Mouse (Mus musculus) telencephalon, adult 2 months (tissue): Measurements from ENCODE around the gene Gpx4.

Experiments
- DNase-seq: peaks from one replicate; pipeline ENCODE4 v3.0.0-alpha.2; 2011; ENCODE audit warnings: low read depth, low spot score

Gene Gpx4

DNA sequence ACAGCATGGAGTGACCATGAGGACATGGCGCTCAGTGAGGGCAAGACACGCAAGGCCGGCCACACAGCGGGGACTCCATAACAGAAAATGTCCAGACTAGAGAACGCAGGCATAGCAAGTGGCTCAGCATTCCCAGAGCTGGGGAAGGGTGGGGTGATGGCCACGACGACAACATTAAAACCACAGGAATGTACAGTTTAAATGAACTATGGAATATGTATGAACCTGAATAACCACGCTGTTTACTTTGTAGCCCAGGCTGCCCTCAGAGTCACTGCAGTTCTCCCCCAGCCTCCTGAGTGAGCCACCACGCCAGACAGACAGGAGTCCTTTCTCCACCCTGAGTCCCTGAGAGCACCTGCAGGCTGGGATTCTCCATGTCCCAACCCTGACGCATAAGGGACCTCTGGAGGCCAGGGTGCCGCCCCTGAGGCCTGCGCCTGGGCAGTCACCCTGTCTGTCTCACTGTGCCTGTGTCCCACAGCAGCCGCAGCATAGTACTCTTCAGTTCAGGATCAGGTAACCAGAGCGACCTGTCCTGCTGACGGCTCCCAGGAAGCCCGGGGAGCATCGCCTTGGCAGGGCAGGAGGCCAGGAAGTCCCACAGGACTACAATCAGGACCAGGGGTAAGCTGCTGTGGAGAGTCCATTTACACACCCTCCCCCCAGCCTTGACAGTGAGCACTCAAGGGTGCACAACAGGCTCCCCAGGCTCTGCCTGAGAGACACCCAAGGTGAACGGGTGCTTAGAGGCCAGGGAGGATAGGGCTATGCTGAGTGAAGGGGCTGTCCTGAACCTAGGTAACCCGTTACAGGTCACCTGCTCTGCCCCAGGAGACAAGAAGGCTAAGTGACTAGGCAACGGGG, 25.9 kb downstream of the Gpx4 start:
- DNase-seq, result no peak

DNA sequence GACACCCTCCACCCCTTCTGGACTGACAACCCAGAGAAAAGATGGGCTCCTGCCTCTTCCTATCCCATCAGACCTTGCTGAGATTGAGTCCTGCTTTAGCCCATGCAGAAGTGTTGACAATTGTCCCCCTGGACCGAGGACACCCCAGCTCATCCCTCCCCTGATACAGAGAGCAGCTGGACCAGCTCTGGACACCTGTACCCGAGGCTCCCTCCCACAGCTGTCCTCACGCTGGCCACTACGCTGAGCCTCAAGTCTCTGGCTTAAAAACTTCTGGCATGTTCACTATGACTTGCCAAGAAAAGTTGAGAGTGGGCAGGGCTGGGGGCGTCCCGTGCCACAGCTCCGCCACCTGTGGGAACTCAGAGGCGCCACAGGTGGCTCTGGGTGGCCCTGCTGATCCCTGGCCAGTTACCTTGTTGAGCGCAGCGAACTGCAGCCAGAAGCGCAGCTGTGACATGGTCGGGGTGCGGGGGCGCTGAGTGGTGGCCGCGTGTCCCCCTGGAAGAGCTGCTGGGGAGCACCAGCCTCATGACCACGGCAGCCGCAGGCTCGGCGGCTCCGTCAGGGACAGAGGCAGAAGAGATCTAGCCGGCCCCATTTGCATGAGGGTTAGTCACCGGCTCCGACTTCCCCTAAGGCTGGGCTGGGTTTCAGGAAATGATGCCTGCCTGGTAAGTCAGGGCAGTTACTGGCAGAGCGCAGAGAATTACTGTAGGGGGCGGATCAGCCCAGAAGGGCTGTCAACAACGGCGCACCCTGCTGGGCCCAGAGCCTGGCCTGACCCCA, 28.0 kb downstream of the Gpx4 start:
- DNase-seq, result no peak

DNA sequence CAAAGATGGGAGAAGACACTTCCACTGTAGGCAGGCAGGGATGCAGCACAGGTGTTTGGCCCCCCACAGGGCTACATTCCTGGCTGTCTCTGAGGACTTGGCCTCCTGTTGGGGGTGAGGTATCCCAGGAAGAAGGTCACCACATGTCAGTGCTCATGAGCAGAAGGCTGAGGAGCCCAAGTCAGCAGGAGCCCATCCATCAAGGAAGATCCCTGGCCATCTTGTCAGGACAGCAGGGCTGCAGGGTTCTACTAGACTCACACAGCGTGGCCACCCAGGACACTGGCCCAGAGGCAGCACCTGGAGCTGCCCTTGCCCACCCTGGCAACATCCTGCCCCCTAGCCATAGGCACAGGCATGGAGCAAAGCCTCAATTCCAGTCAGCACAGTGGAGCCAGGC, 29.0 kb downstream of the Gpx4 start:
- DNase-seq, result no peak

DNA sequence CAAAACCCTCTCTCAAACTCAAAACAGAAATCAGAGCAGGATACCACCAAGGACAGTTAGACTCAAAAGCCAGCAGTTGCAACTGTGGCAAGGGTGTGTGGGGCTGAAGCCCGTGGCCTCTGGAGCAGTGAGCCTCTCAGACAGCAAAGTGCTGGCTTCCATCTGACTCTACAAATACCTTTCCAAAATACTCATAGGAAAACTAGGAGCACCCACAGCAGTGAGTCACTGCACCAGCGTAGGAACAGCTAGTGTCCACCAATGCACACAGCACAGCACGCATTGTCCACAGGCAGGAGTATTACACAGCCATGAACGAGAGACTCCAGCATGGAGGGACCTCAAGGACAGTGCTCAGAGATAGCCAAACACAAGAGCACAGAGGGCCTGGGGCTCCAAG, 29.4 kb downstream of the Gpx4 start:
- DNase-seq, result no peak

DNA sequence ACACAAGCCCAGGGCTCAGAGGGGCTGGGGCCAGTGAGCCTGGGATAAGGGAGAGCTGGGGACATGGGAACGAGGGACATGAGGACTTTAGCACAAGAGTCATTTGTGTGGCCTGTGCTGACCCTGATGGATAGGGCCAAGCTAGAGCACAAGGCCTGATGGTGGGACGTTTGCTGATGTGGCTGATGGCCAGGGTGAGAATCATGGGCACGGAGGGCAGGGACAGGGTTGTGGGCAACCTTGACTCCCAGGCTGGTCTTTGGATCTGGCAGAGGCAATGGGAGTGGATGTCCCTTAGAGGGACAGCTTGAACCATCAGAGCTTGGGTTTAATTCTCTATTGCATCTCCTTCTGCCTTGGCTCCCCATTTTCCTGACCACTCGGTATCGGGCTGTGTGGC, 30.3 kb downstream of the Gpx4 start:
- no peak for DNase-seq

DNA sequence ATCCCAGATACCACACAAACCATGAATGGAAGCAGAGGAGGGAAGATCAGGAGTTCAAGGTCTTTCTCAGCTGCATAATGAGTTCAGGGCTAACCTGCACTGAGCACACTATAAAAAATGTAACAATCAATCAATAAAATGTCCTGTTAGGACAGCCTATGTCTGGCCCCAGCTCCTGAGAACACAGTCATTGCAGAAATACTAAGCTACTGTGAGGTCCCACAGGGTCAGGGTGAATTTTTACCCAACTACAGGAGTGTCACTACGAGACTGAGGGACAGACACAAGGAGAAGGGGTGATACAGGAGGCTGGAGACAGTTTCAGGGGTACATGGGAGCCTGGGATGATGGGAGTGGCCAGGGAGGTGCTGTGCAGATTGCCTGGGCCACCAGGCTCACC, 31.4 kb downstream of the Gpx4 start:
- no peak for DNase-seq

DNA sequence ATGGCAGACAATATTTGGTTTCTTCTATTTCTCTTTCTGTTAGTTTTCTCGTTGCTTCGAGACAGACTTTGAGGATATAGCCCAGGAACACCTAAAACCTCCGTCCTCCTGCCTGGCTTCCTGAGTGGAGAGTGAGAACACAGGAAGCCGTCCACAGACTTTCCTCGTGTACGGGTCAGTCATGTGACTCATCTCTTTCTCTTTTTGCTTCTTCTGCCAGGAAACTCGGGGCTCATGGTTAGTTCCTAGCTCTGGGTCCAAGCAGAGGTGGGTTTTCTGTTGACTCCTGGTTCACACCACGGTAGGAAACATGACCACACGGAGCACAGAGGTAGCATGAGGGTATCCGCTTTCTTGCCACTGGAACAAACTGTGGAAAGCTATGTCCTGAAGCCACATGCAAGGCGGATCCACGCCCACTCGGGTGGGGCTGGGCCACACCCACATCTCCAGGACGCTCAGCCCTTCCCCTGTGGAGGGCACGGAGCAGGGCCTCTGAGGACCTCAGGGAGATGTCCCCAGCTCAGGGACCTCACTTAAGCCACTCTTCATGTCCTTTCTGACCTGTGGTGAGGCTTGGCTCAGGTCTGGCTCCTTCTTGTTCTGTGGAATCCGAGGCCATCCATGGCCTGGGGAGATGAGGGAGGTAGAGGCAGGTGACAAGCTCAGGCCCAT, 33.6 kb downstream of the Gpx4 start:
- no peak for DNase-seq

DNA sequence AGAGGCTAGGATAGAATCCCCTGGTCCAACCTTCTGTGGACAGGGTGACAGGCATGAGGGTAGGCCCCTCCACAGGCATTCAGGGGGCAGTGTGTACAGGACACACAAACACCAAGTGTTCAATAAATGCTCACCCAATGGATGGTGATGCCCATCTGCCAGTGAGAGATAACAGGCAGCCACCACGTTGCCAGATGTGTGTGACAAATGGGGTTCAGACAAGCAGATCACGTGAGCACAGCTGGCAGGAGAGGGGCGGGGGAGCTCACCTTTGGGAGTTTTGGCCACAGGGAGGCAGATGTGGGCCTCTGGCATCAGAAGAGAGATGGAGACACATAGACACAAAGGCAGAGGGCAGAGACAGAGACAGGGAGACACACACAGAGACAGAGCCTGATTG, 34.1 kb downstream of the Gpx4 start:
- no peak for DNase-seq

DNA sequence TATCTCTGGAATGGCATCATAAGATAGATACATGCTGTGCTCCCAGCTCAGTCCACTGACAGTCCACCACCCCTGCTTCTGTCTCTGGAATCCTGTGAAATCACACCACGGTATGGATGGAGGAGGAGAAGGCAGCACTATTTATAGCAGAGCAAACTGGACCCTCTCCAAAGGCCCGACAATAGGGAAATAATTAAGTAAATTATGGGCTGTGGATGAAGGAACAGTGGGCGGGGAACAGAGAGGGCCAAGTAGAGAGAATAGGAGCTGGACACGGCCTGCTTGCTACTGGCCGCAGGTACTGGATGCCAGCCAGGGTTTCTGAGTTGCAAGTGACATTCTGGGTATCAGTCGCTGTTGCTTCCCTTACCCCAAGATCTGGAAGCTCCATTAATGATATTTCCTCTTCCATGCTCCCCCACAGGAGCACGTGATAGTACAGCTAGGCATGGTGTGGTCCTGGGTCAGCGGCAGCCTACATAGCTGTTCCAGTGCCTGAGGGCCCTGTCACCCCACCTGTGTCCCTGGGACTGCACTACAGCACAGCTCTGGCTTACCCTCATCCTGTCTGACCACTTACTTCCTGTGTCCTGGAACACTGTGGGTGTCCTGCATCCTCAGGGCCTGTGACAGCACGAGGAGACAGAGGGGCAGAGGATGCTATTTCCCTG, 38.0 kb downstream of the Gpx4 start:
- peak; percentile 23 for DNase-seq

DNA sequence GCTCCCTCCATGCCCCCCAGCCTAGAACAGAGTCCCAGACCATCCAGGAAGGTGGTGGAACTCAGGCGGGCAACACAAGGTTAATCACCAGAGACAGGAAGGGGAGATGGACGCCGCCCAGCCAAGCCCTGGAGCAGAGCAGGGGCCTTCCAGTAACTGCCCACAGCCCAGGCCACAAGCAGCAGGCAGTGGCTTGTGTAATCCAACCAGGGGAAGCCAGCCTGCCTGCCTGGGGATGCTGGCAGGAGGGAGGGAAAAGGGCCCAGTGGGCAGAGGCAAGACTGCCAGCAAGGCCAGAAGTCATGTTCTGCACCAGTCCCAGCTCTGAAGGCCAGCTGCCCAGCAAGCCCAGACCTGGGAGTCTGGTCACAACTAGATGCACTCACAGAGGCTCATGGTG, 39.9 kb downstream of the Gpx4 start:
- DNase-seq, result no peak

DNA sequence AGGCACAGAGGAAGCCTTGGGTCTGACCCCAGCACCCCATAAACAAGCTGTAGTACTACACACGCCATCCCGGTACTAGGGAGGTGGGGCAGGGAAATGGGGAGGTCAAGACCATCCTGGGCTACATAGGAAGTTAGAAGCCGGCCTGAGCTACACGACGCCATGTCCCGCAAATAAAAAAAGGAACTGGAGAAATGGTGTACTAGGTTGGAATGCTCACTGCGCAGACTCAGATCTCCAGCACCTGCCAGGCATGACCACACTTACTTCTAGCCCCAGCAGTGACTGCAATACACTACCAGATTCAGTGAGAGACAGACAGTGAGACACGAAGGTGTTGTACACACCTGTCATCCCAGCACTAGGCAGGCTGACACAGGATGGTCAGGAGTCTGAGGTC, 40.5 kb downstream of the Gpx4 start:
- no peak for DNase-seq

DNA sequence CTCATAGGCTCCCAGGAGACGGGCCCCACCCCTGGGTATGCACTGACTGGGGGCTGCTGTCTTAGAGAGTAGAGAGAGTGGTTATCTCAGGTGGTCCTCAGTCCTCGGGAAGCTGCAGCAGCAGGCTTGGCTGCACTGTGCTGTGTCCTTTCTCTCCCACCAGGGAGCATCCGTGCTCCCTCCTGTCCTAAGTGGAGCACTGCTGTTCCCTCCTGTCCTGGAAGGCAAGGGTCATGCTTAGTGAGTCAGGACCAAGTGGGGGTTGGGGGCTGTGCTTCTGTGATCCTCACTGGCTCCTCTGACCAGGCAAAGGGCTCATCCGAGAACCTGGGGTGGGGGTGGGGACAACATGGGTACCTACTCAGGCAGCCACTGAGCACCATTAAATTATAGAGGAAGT, 42.2 kb downstream of the Gpx4 start:
- no peak for DNase-seq

DNA sequence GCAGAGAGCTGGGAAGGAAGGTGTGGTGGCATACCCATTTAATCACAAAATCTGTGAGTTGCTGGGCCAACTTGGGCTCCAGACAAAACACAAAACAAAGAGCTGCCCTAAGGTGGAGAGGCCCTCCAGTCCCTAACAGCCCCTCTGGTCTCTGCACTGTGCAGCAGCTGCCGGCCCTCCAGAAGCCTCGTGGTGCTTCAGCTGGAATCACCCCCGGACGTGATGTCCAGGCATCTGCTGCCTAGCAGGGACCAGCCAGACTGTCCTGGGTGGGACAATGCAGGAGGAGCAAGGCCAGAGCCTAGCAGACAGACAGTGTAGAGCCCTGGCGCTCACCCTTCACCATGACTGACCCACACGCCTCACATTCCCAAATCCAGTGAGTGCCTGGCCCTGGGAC, 44.6 kb downstream of the Gpx4 start:
- DNase-seq, result no peak

DNA sequence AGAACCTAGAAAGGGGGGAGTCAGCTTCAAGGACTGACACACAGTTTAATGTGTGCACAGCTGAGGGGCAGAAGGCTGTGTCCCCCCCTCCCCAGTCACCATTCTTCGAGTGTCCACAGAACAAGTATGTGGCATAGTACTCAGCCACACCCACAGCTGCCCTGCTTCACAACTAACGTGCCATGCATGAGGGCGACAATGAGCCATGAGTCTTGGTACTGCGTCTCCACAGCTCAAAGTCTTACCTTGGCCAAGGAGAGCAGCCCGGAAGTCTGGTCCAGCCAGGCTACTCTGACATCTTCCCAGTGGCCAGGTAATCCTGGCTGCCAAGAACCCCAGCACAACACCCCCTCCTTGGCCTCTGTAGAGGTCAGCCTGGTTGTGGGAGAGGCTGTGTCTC, 45.7 kb downstream of the Gpx4 start:
- no peak for DNase-seq

DNA sequence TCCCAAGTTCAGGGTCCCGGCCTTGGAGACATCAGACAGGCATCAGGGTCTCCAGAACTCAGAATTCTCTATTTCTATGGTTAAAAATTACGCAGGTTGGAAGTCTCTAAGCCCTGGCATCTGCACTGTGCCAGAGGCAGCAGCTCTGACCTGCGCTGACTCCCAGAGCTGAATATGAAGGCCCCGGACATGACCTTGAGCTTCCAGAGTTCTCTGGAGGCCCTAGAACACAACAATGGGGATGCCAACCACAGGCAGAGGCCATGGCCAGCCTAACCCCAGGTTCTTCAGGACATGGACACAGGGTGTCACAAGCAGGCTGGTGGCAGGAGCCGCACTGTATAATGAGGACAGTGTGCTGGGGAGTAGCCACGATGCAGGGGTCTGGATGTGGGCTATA, 47.1 kb downstream of the Gpx4 start:
- no peak for DNase-seq

DNA sequence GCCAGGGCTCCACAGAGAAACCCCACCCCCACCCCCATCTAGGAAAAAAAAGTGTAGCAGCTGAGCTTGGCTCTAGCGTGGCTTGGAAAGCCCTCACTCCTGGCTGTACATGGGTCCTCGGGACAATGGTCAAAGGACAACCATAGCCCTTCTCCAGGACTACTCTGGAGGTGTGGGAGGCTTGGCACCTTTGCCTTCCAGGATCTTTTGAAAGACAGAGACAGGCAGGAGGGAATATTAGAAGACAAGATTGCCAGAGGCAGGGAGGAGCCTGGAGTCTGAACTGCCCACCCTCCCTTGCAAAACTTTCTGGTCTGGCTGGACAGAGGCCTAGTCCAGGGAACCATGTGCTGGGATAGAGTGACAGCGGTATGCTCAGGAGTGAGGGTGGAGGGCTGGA, 47.7 kb downstream of the Gpx4 start:
- DNase-seq, result no peak

DNA sequence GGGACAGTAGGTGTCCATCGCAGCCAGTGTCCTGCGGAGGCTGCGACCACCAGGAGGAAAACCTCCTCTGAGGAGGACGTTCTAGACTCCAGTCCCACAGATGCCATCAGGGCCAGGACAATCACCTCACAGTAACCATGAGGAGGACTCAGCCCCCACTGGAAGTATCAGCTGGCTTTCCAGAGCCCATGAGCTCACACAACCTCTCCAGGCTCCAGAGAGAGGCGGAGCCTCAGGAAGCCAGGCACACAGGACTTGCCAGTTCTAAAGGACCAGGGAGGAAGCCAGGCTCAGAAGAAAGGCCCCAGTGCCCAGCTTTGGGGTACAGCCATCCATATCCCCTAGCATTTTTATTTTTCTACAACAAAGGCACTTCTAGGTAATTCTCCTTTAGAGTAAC, 48.6 kb downstream of the Gpx4 start:
- DNase-seq, result no peak

DNA sequence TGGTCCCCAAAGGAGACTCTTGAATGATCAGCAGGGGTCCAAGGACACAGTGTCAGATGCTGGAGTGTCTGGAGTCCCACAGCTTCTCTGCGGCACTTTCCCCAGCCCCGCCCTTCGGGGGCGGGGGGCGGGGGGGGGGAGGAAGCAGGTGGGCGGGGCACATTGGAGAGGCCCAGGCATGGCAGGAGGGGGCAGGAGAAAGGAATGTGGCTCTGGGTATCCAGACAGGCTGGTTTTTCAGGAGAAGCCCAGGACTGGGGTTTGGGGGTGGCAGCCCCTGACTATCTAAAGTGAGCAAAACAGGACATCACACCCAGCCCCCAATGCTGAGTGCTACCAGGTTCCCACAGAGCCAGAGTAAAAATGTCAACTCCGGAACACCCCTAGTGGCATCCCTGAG, 50.3 kb downstream of the Gpx4 start:
- no peak for DNase-seq

DNA sequence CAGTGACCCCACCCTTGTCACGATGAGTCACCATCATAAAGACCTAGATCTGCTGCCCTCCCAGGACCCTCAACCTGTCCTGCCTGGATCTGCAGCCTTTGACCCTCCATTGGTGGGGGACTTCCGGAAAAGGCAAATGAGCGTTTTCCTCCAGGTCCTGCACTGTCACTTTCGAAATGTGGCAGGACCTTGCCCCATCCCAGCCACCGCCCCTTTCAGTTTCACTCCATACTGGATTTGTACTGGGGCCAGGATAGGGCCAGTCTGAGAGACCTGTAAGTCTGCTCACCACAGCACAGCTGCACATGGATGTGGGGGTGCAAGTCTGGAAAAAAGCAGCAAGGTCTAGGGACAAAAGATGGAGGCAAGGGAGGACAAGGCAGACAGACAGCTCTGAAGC, 51.7 kb downstream of the Gpx4 start:
- no peak for DNase-seq

DNA sequence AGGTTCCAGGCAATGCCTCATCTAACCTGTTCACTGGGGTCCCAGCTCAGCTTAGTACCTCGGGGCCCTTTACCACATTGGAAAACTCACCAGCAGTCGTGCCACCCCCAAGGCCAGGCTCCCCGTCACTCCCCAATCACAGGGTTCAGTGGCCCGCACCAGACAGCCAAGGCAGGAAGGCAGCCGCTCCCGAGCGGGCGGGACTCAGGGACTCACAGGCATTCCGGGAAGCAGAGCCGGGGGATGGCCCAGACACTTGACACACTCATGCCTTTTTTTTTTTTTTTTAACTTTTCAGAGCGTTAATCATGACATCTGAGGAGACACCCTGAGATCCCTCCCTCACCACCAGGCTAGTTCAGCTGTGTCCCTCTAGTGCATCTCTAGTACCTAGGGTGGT, 54.0 kb downstream of the Gpx4 start:
- DNase-seq, result no peak

DNA sequence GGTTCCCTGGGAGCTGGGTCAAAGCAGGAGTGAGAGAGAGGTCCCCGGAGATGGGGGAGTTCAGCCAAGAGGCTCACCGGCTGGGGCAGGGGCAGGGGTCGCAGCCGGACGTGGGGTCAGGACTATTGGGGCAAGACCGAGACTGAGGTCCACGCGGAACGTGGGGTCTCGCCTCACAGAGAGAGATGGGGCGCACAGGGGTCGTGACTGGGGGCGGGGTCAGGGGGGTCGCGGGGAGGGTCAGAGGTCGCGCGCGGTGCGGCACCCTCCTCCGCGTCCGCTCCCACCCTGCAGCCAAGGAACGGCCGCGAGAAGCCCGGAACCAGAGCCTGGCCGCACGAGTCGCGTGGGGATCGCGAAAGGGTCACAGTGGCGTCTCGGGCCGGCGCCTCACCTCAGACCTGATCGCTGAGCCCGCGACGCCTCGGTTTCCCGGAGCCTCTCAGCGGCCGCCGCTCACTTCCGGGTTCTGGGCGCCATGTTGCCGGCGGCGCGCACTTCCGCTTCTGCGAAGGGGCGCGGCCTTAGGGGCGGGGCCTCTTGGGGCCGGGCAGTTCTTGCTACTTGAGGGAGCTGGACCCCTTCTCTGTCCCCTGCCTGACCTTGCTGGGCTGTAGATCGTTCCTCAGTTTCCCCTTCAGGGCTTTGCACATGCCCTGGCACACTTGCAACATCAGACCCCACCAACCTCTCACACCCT, 55.4 kb downstream of the Gpx4 start:
- DNase-seq, result peak; percentile 46
